Mouse (Mus musculus) heart, embryonic 15.5 days (tissue): ENCODE results near the gene Meox1. TPM values are rescaled to one million over a fixed set of nuclear protein-coding genes. Genes with fewer than 3 reads are reported as not detected.
A peak's percentile ranks its signal among the peaks of the same experiment; 100 is the strongest.

Experiments
- ATAC-seq: fragments of 200-750 bp; cut with Nextera tagmentation; replicated peaks from 2 replicates; pipeline ENCODE4 v1.8.0; 2017; ENCODE audit warnings: low read depth, moderate TSS enrichment; ENCODE audit not compliant: insufficient number of reproducible peaks, insufficient read depth, low FRiP score
- H3K27ac ChIP-seq: fragments of 300-500 bp; sonication (generic); 2 replicates; pipeline ENCODE4 v1.5.1; 2015; ENCODE audit warnings: mild to moderate bottlenecking, inconsistent platforms
- H3K27me3 ChIP-seq: fragments of 300-500 bp; sonication (generic); 2 replicates; pipeline ENCODE4 v1.6.1; 2015; ENCODE audit warnings: inconsistent platforms
- H3K36me3 ChIP-seq: fragments of 300-500 bp; sonication (generic); 2 replicates; pipeline ENCODE4 v1.6.1; 2015; ENCODE audit warnings: mild to moderate bottlenecking, inconsistent platforms
- H3K4me1 ChIP-seq: fragments of 300-500 bp; sonication (generic); replicated peaks from 2 replicates; pipeline ENCODE4 v1.6.1; 2015; ENCODE audit warnings: inconsistent platforms
- H3K4me2 ChIP-seq: fragments of 300-500 bp; sonication (generic); 2 replicates; pipeline ENCODE4 v1.6.1; 2015; ENCODE audit warnings: inconsistent platforms, mild to moderate bottlenecking, moderate library complexity
- H3K4me3 ChIP-seq: fragments of 300-500 bp; sonication (generic); 2 replicates; pipeline ENCODE4 v1.5.1; 2015; ENCODE audit warnings: mild to moderate bottlenecking, inconsistent platforms
- H3K9ac ChIP-seq: fragments of 300-500 bp; sonication (generic); 2 replicates; pipeline ENCODE4 v1.6.1; 2015; ENCODE audit warnings: mild to moderate bottlenecking, inconsistent platforms
- H3K9me3 ChIP-seq: fragments of 300-500 bp; sonication (generic); replicated peaks from 2 replicates; pipeline ENCODE4 v1.6.1; 2016; ENCODE audit warnings: inconsistent platforms
- WGBS: fragments of 180-500 bp; shearing (Covaris S2); methylation state at CpG from one replicate; pipeline ENCODE4 v1.1.7; 2015; ENCODE audit warnings: mixed read lengths; 5-methylcytosine and 5-hydroxymethylcytosine counted together
- polyA plus RNA-seq: library from polyadenylated mRNA; unstranded; fragments of >200 nt; fragmentation: Nextera tagmentation; extraction: Ambion mirVana; gene quantifications from 2 replicates; pipeline ENCODE4 v1.2.1, GENCODE M21; 2015

Meox1 gene
- polyA plus RNA-seq, 1 experiment from 2014 or later, result 19.8 TPM

- H3K36me3 ChIP-seq, result no peaks in the 10 kb centered on the region
- 69% methylated on average over 4 of the region's 4 CpGs for WGBS
- no peak for ATAC-seq
- no peak overlapping the region for H3K4me3 ChIP-seq
- H3K9me3 ChIP-seq, result no peaks in the 10 kb centered on the region
- H3K27me3 ChIP-seq, result no peaks in the 10 kb centered on the region
- no peak overlapping the region for H3K9ac ChIP-seq
- H3K4me2 ChIP-seq, result no peak overlapping the region
- H3K27ac ChIP-seq, result no peak overlapping the region
- H3K4me1 ChIP-seq, result peaks cover 7% of the 10 kb centered on the region; the same call in 1 of the 2 replicates
These were observed 44.9 kb downstream of the Meox1 start for GRCm38 (mm10) chr11:101849286-101849685.

- H3K4me2 ChIP-seq, result no peak overlapping the region
- peaks cover 14% of the 10 kb centered on the region for H3K4me1 ChIP-seq
- H3K4me3 ChIP-seq, result no peak overlapping the region
- H3K9ac ChIP-seq, result no peak overlapping the region
- H3K9me3 ChIP-seq, result no peaks in the 10 kb centered on the region
- H3K36me3 ChIP-seq, result no peaks in the 10 kb centered on the region
- WGBS, result 85% methylated on average over 5 of the region's 5 CpGs
- no peaks in the 10 kb centered on the region for H3K27me3 ChIP-seq
- ATAC-seq, result no peak
- no peak overlapping the region for H3K27ac ChIP-seq
These were observed 46.7 kb downstream of the Meox1 start for GRCm38 (mm10) chr11:101847509-101847908.

- H3K9me3 ChIP-seq, result 0 out of 2 replicates have a peak, but pooled peaks cover 3% of the 10 kb centered on the region
- H3K4me3 ChIP-seq, result no peak overlapping the region
- no peaks in the 10 kb centered on the region for H3K27me3 ChIP-seq
- peak overlapping the region; percentile 30; the same call in 1 of the 2 replicates for H3K4me2 ChIP-seq
- peaks cover 26% of the 10 kb centered on the region for H3K4me1 ChIP-seq
- ATAC-seq, result peak; percentile 7; the same call in 1 of the 2 replicates
- 52% methylated on average over 3 of the region's 3 CpGs for WGBS
- H3K9ac ChIP-seq, result 0 out of 2 replicates have a peak overlapping the region, but pooled peaks have one; percentile 18
- no peaks in the 10 kb centered on the region for H3K36me3 ChIP-seq
- peak overlapping the region; percentile 95 for H3K27ac ChIP-seq
These were observed 51.4 kb downstream of the Meox1 start for GRCm38 (mm10) chr11:101842773-101843163.

- Histone ChIP-seq H3K27ac (peak overlapping the region; percentile 95), H3K9ac (0 out of 2 replicates have a peak overlapping the region, but pooled peaks have one; percentile 18), H3K4me3 (no peak overlapping the region), H3K9me3 (0 out of 2 replicates have a peak, but pooled peaks cover 3% of the 10 kb centered on the region), H3K4me2 (peak overlapping the region; percentile 30), H3K27me3 (no peaks in the 10 kb centered on the region), H3K36me3 (no peaks in the 10 kb centered on the region), H3K4me1 (peaks cover 26% of the 10 kb centered on the region)
- WGBS, result 41% methylated on average over 15 of the region's 15 CpGs
- peak; percentile 89 for ATAC-seq
These were observed 52.0 kb downstream of the Meox1 start for GRCm38 (mm10) chr11:101841998-101842772.

- Histone ChIP-seq H3K4me2 (no peak overlapping the region), H3K9ac (no peak overlapping the region), H3K36me3 (no peaks in the 10 kb centered on the region), H3K4me3 (no peak overlapping the region), H3K27ac (no peak overlapping the region), H3K27me3 (no peaks in the 10 kb centered on the region), H3K4me1 (peaks cover 27% of the 10 kb centered on the region), H3K9me3 (0 out of 2 replicates have a peak, but pooled peaks cover 3% of the 10 kb centered on the region)
- ATAC-seq, result no peak
- 97% methylated on average over 3 of the region's 3 CpGs for WGBS
These were observed 53.8 kb downstream of the Meox1 start for GRCm38 (mm10) chr11:101840405-101840804.

- no peak overlapping the region for H3K4me2 ChIP-seq
- no peaks in the 10 kb centered on the region for H3K27me3 ChIP-seq
- no peak overlapping the region for H3K9ac ChIP-seq
- H3K27ac ChIP-seq, result peak overlapping the region; percentile 33; the same call in 1 of the 2 replicates
- H3K36me3 ChIP-seq, result no peaks in the 10 kb centered on the region
- H3K4me1 ChIP-seq, result peaks cover 28% of the 10 kb centered on the region
- ATAC-seq, result peak; percentile 48; the same call in 1 of the 2 replicates
- 0 out of 2 replicates have a peak, but pooled peaks cover 3% of the 10 kb centered on the region for H3K9me3 ChIP-seq
- 33% methylated on average over 6 of the region's 8 CpGs for WGBS
- no peak overlapping the region for H3K4me3 ChIP-seq
These were observed 54.7 kb downstream of the Meox1 start for GRCm38 (mm10) chr11:101839426-101839825.

DNA sequence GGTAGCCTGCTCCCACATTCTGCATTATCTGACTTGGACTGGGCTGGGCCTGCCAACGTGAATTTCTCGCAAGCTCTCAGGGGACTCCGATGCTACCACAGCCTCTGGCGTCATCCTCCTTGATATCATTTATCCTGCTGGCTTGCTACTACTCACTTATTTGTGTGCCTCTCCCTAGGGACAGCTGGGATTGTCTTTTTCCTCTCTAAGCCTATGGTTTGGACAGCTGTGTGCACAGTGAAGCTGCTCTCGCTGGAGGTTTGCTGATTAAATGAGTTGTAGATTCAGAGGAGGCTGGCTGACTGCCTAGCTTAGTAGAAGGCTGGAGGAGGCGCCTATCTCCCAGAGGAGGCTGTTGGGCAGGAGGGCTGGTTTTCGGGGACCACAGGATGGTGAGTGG, 62.2 kb downstream of the Meox1 start:
- peak; percentile 41; the same call in 1 of the 2 replicates for ATAC-seq
- WGBS, result 23% methylated on average over 7 of the region's 7 CpGs
- Histone ChIP-seq H3K9me3 (no peaks in the 10 kb centered on the region), H3K4me2 (no peak overlapping the region), H3K36me3 (no peaks in the 10 kb centered on the region), H3K4me3 (no peak overlapping the region), H3K4me1 (peaks cover 29% of the 10 kb centered on the region), H3K27me3 (no peaks in the 10 kb centered on the region), H3K9ac (no peak overlapping the region), H3K27ac (peak overlapping the region; percentile 80)

DNA sequence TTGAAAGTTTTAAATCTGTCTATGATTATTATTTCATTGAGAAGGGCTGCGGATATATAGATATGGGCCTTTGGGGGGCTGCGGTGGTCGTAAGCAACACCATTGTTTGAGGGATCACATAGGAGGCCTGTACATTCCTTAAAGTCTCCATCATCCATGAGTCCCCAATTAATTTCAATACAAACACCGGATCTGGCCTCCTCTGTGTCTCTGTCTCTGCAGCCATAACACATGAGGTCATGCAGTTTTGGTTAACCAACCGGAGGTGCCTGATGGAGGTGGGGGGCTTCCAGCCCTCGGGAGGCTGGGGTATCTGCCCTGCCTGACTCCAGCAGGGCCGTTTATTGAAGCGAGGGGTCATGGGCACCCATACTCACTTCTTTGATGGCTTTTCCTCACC, 63.6 kb downstream of the Meox1 start:
- no peaks in the 10 kb centered on the region for H3K27me3 ChIP-seq
- H3K36me3 ChIP-seq, result no peaks in the 10 kb centered on the region
- H3K9ac ChIP-seq, result no peak overlapping the region
- peaks cover 28% of the 10 kb centered on the region for H3K4me1 ChIP-seq
- no peak; the same call in 1 of the 2 replicates for ATAC-seq
- no peak overlapping the region; the same call in 1 of the 2 replicates for H3K4me2 ChIP-seq
- H3K9me3 ChIP-seq, result no peaks in the 10 kb centered on the region
- H3K4me3 ChIP-seq, result no peak overlapping the region
- peak overlapping the region; percentile 80 for H3K27ac ChIP-seq
- WGBS, result 58% methylated on average over 8 of the region's 8 CpGs

- H3K27ac ChIP-seq, result peak overlapping the region; percentile 80
- H3K36me3 ChIP-seq, result no peaks in the 10 kb centered on the region
- H3K9ac ChIP-seq, result peak overlapping the region; percentile 30; the same call in 1 of the 2 replicates
- H3K27me3 ChIP-seq, result no peaks in the 10 kb centered on the region
- H3K4me2 ChIP-seq, result no peak overlapping the region; the same call in 1 of the 2 replicates
- no peaks in the 10 kb centered on the region for H3K9me3 ChIP-seq
- 31% methylated on average over 10 of the region's 10 CpGs for WGBS
- H3K4me3 ChIP-seq, result no peak overlapping the region
- peaks cover 28% of the 10 kb centered on the region for H3K4me1 ChIP-seq
- ATAC-seq, result peak; percentile 71
These were observed 64.1 kb downstream of the Meox1 start for GRCm38 (mm10) chr11:101830112-101830511.

GRCm38 (mm10) chr11:101828718-101829117, 65.5 kb downstream of the Meox1 start:
- WGBS, result 88% methylated on average over 4 of the region's 4 CpGs
- no peaks in the 10 kb centered on the region for H3K27me3 ChIP-seq
- H3K4me3 ChIP-seq, result no peak overlapping the region
- no peak for ATAC-seq
- H3K4me2 ChIP-seq, result no peak overlapping the region
- H3K36me3 ChIP-seq, result no peaks in the 10 kb centered on the region
- no peak overlapping the region for H3K9ac ChIP-seq
- no peaks in the 10 kb centered on the region for H3K9me3 ChIP-seq
- no peak overlapping the region for H3K27ac ChIP-seq
- peaks cover 23% of the 10 kb centered on the region for H3K4me1 ChIP-seq
